Mouse (Mus musculus) thymus, postnatal 0 days (tissue): ENCODE data around the gene Slc6a19. TPM values are rescaled to one million over a fixed set of nuclear protein-coding genes. Genes with fewer than 3 reads are reported as not detected.

ENCODE experiments used
- DNase-seq: peaks from one replicate; pipeline ENCODE4 v3.0.0-alpha.2; 2015; ENCODE audit warnings: low spot score
- polyA plus RNA-seq: library from polyadenylated mRNA; unstranded; fragments of >200 nt; fragmentation: Nextera tagmentation; extraction: Ambion mirVana; gene quantifications from 2 replicates; pipeline ENCODE4 v1.2.1, GENCODE M21; 2015

Slc6a19 gene
- polyA plus RNA-seq, 1 experiment from 2014 or later = 21.2 TPM

GRCm38 (mm10) chr13:73675161-73675560 is 29.5 kb downstream of the Slc6a19 start:
- no peak for DNase-seq

- DNase-seq = no peak
Measured at GRCm38 (mm10) chr13:73660163-73660695, 44.4 kb downstream of the Slc6a19 start.

DNA sequence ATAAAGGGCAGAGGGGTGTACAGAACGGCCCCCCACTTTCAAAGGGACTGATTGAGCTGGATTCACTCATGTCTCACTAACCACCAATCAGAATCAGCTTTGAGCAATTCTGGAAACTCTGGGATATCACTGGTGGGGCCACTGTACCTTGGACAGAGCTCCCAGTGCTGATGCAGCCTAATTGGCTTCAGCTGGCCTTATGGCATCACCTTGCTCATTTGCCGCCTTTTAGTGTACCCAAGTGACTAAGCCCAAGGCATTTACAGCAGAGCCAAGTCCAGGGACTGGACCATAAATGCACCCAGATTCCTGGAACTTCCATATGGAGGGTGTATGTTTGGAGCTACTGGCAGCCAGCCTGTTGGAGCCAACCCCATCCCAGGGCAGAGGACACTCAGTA is 45.7 kb downstream of the Slc6a19 start:
- no peak for DNase-seq

GRCm38 (mm10) chr13:73654976-73655375 is 49.7 kb downstream of the Slc6a19 start:
- DNase-seq = no peak

DNA sequence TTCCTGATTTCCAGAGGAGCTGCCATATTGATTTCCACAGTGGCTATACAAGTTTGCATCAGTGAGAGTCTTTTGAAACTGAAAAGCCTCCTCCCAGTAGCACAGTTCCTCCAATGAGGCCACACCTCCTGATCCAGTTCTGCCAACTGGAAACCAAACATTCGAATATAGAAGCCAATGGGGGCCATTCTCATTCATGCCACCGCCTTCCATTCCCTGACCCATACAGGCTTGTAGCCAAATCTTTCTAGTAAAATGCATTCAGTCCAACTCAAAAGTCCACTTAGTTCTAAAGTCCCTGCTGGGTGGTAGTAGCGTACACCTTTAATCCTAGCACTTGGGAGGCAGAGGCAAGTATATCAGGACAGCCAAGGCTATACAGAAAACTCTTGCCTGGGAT is 51.4 kb downstream of the Slc6a19 start:
- no peak for DNase-seq

GRCm38 (mm10) chr13:73646397-73647087 is 58.1 kb downstream of the Slc6a19 start:
- DNase-seq = peak; percentile 93

GRCm38 (mm10) chr13:73641296-73641695 is 63.4 kb downstream of the Slc6a19 start:
- DNase-seq = peak; percentile 86

GRCm38 (mm10) chr13:73637826-73638225 is 66.8 kb downstream of the Slc6a19 start:
- no peak for DNase-seq

DNA sequence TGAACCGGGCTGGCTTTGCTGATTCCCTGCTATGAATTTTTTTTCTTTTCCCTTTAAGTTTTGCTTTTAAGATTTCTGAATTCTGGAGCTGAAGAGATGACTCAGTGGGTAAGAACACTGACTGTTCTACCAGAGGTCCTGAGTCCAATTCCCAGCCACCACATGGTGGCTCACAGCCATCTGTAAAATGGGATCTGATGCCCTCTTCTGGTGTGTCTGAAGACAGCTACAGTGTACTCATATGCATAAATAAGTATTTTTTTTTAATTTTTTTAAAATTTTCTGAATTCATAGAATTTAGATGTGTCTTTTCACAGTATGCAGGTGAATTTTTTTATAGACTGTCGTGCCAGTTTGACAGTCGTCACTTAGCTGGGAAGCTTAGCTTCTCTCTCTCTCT is 72.8 kb downstream of the Slc6a19 start:
- DNase-seq = no peak

Other genes with a start within 250 kb of the Slc6a19 start
- 15.7 and 18.0 TPM in 2 replicates for gene Lpcat1, start 237.7 kb downstream of the Slc6a19 start, polyA plus RNA-seq
- 0.05 and 0.10 TPM in 2 replicates for gene Slc6a3, start 168.1 kb downstream of the Slc6a19 start, polyA plus RNA-seq
- gene Clptm1l, start 100.9 kb downstream of the Slc6a19 start, polyA plus RNA-seq = 122 and 128 TPM in 2 replicates
- gene Tert, start 78.0 kb downstream of the Slc6a19 start, polyA plus RNA-seq = 3.0 and 6.0 TPM in 2 replicates
- gene Slc6a18, start 26.8 kb downstream of the Slc6a19 start, polyA plus RNA-seq = 0.09 and 0.16 TPM in 2 replicates
- gene Slc12a7, start 28.2 kb upstream of the Slc6a19 start, polyA plus RNA-seq = 27.7 and 33.8 TPM in 2 replicates
- gene Nkd2, start 142.8 kb upstream of the Slc6a19 start, polyA plus RNA-seq = 0.78 and 0.96 TPM in 2 replicates
- 32.1 and 33.6 TPM in 2 replicates for gene Trip13, start 232.9 kb upstream of the Slc6a19 start, polyA plus RNA-seq
- 53.5 and 54.9 TPM in 2 replicates for gene Brd9, start 232.9 kb upstream of the Slc6a19 start, polyA plus RNA-seq